Mouse (Mus musculus) embryonic facial prominence, embryonic 12.5 days (tissue): ENCODE data around the gene Ilkap. TPM values are rescaled to one million over a fixed set of nuclear protein-coding genes. Genes with fewer than 3 reads are reported as not detected.

Source experiments
- ATAC-seq: fragments of 200-750 bp; cut with Nextera tagmentation; 2 replicates; pipeline ENCODE4 v1.8.0; 2017; ENCODE audit not compliant: insufficient number of reproducible peaks, insufficient read depth, low FRiP score, low TSS enrichment
- H3K27ac ChIP-seq: fragments of 300-500 bp; sonication (generic); 2 replicates; pipeline ENCODE4 v1.5.1; 2016; ENCODE audit warnings: mild to moderate bottlenecking
- H3K27me3 ChIP-seq: fragments of 300-500 bp; sonication (generic); 2 replicates; pipeline ENCODE4 v1.6.1; 2016; ENCODE audit warnings: mild to moderate bottlenecking, moderate library complexity
- H3K36me3 ChIP-seq: fragments of 300-500 bp; sonication (generic); 2 replicates; pipeline ENCODE4 v1.6.1; 2016; ENCODE audit warnings: mild to moderate bottlenecking
- H3K4me1 ChIP-seq: fragments of 300-500 bp; sonication (generic); 2 replicates; pipeline ENCODE4 v1.6.1; 2016
- H3K4me2 ChIP-seq: fragments of 300-500 bp; sonication (generic); replicated peaks from 2 replicates; pipeline ENCODE4 v1.6.1; 2016; ENCODE audit warnings: mild to moderate bottlenecking, moderate library complexity
- H3K4me3 ChIP-seq: fragments of 300-500 bp; sonication (generic); 2 replicates; pipeline ENCODE4 v1.5.1; 2016; ENCODE audit warnings: mild to moderate bottlenecking
- H3K9ac ChIP-seq: fragments of 300-500 bp; sonication (generic); 2 replicates; pipeline ENCODE4 v1.6.1; 2016; ENCODE audit warnings: mild to moderate bottlenecking, moderate library complexity
- H3K9me3 ChIP-seq: fragments of 300-500 bp; sonication (generic); 2 replicates; pipeline ENCODE4 v1.6.1; 2016; ENCODE audit warnings: mild to moderate bottlenecking, moderate library complexity
- WGBS: fragments of 180-500 bp; shearing (Covaris S2); methylation state at CpG from one replicate; pipeline ENCODE4 v1.1.7; 2016; 5-methylcytosine and 5-hydroxymethylcytosine counted together
- polyA plus RNA-seq: library from polyadenylated mRNA; unstranded; fragments of >200 nt; fragmentation: Nextera tagmentation; extraction: Ambion mirVana; gene quantifications from 2 replicates; pipeline ENCODE4 v1.2.1, GENCODE M21; 2016

Gene Ilkap
- polyA plus RNA-seq, 1 experiment from 2014 or later = 171 TPM

GRCm38 (mm10) chr1:91413898-91414594 lies 15.4 kb upstream of the Ilkap start, which contains the start of gene Hes6:
TSS of gene Hes6 (minus strand) at chr1:91414038.
- H3K4me2 ChIP-seq = peak within 1 kb of the TSS; percentile 95
- peak; percentile 54 for ATAC-seq
- peak within 1 kb of the TSS; percentile 72 for H3K9ac ChIP-seq
- peak within 1 kb of the TSS; percentile 61 for H3K4me3 ChIP-seq
- no peaks in the 10 kb centered on the region for H3K36me3 ChIP-seq
- peak within 1 kb of the TSS; percentile 92 for H3K27ac ChIP-seq
- H3K27me3 ChIP-seq = 0 out of 2 replicates have a peak, but pooled peaks cover 5% of the 10 kb centered on the region
- H3K9me3 ChIP-seq = no peaks in the 10 kb centered on the region
- under 1% methylated on average over 29 of the region's 39 CpGs for WGBS
- H3K4me1 ChIP-seq = peaks cover 22% of the 10 kb centered on the region

DNA sequence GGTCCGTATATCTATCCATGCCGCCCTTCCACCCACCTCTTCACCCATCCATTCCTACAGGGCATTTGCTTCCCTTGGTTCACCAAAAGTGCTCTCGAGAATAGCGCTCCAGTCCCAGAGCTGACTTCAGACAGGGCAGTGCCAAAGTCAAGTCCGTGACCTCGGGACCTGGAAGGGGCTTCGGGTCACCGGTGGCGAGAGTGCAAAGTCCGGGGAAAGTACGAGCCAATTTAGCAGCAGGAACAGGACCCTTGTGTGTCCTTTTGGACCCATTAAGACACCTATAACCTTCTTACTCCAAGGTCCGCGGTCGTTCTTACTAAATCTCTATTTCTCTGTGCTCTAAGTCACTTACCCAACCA lies 14.9 kb upstream of the Ilkap start:
- Histone ChIP-seq H3K9ac (peak overlapping the region; percentile 7), H3K27me3 (0 out of 2 replicates have a peak, but pooled peaks cover 5% of the 10 kb centered on the region), H3K4me2 (peak overlapping the region; percentile 95), H3K4me1 (peaks cover 22% of the 10 kb centered on the region), H3K36me3 (no peaks in the 10 kb centered on the region), H3K4me3 (peak overlapping the region; percentile 61), H3K27ac (peak overlapping the region; percentile 92), H3K9me3 (no peaks in the 10 kb centered on the region)
- 0 out of 2 replicates have a peak, but pooled peaks have one; percentile 3 for ATAC-seq
- under 1% methylated on average over 14 of the region's 14 CpGs for WGBS

GRCm38 (mm10) chr1:91413030-91413506 lies 14.5 kb upstream of the Ilkap start:
- H3K36me3 ChIP-seq = no peaks in the 10 kb centered on the region
- peak overlapping the region; percentile 95 for H3K4me2 ChIP-seq
- WGBS = 2% methylated on average over 34 of the region's 34 CpGs
- H3K4me1 ChIP-seq = peaks cover 22% of the 10 kb centered on the region
- ATAC-seq = peak; percentile 91
- H3K27ac ChIP-seq = peak overlapping the region; percentile 92
- peak overlapping the region; percentile 72 for H3K9ac ChIP-seq
- peak overlapping the region; percentile 61 for H3K4me3 ChIP-seq
- H3K27me3 ChIP-seq = 0 out of 2 replicates have a peak, but pooled peaks cover 5% of the 10 kb centered on the region
- H3K9me3 ChIP-seq = no peaks in the 10 kb centered on the region

- peak; percentile 9; the same call in 1 of the 2 replicates for ATAC-seq
- H3K36me3 ChIP-seq = no peaks in the 10 kb centered on the region
- 0 out of 2 replicates have a peak, but pooled peaks cover 5% of the 10 kb centered on the region for H3K27me3 ChIP-seq
- 4% methylated on average over 65 of the region's 65 CpGs for WGBS
- H3K9me3 ChIP-seq = no peaks in the 10 kb centered on the region
- H3K27ac ChIP-seq = peak overlapping the region; percentile 84
- H3K4me1 ChIP-seq = peaks cover 22% of the 10 kb centered on the region
- H3K4me3 ChIP-seq = peak overlapping the region; percentile 61
- H3K9ac ChIP-seq = peak overlapping the region; percentile 72
- peak overlapping the region; percentile 95 for H3K4me2 ChIP-seq
Observed at GRCm38 (mm10) chr1:91412286-91413029, 13.8 kb upstream of the Ilkap start.

- H3K9ac ChIP-seq = peak overlapping the region; percentile 72; the same call in 1 of the 2 replicates
- peaks cover 22% of the 10 kb centered on the region for H3K4me1 ChIP-seq
- ATAC-seq = no peak
- H3K36me3 ChIP-seq = no peaks in the 10 kb centered on the region
- 0 out of 2 replicates have a peak, but pooled peaks cover 5% of the 10 kb centered on the region for H3K27me3 ChIP-seq
- H3K9me3 ChIP-seq = no peaks in the 10 kb centered on the region
- peak overlapping the region; percentile 61 for H3K4me3 ChIP-seq
- WGBS = 63% methylated on average over 8 of the region's 8 CpGs
- peak overlapping the region; percentile 95 for H3K4me2 ChIP-seq
- H3K27ac ChIP-seq = no peak overlapping the region
Observed at GRCm38 (mm10) chr1:91411631-91412285, 13.1 kb upstream of the Ilkap start.

- Histone ChIP-seq H3K4me1 (peaks cover 10% of the 10 kb centered on the region), H3K9ac (no peak overlapping the region), H3K27me3 (peaks cover 10% of the 10 kb centered on the region; the same call in 1 of the 2 replicates), H3K9me3 (no peaks in the 10 kb centered on the region), H3K27ac (no peak overlapping the region), H3K4me3 (no peak overlapping the region), H3K36me3 (no peaks in the 10 kb centered on the region), H3K4me2 (no peak overlapping the region)
- WGBS = 81% methylated on average over 4 of the region's 4 CpGs
- ATAC-seq = no peak
Observed at GRCm38 (mm10) chr1:91407819-91408218, 9.2 kb upstream of the Ilkap start.

DNA sequence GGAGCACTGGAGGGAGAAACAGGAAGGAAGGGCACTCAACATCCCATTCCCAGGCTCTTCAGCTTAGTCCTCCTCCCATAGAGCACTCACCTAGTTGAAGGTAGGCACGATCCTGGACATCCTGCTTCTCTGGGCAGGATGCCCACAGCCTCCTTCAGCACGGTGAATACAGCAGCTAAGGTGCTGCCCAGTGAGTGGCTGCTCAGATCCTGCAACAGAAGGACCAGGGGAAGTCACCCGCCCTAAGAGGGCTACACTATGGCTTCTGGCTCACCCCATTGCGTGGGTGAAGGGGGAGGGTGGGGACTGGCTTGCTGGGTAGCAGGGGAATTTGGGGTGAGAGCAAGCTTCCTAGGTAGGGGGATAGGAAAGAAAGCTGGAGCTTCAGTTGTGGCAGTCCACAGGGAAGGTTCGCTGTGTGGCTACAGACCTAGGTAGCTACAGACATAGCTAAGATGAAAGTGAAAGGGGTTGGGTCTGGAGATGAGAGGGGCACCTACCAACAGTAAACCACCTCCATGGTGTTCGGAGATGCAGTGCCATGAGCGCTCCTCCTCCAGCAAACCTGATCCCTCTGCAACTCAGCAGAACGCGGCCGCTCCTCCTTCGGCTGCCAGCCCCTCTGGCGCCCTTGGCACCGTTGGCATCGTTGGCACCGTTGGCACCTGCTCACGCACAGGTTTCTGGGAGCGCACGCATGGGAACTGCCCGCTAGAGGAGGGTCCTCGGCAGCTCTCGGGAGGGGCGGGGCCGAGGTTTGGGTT lies 7.0 kb upstream of the Ilkap start:
- Histone ChIP-seq H3K4me2 (no peak overlapping the region), H3K36me3 (no peaks in the 10 kb centered on the region), H3K27ac (no peak overlapping the region), H3K4me3 (no peak overlapping the region), H3K9me3 (no peaks in the 10 kb centered on the region), H3K4me1 (no peaks in the 10 kb centered on the region), H3K27me3 (peaks cover 4% of the 10 kb centered on the region; the same call in 1 of the 2 replicates), H3K9ac (no peak overlapping the region)
- no peak for ATAC-seq
- 61% methylated on average over 23 of the region's 23 CpGs for WGBS

DNA sequence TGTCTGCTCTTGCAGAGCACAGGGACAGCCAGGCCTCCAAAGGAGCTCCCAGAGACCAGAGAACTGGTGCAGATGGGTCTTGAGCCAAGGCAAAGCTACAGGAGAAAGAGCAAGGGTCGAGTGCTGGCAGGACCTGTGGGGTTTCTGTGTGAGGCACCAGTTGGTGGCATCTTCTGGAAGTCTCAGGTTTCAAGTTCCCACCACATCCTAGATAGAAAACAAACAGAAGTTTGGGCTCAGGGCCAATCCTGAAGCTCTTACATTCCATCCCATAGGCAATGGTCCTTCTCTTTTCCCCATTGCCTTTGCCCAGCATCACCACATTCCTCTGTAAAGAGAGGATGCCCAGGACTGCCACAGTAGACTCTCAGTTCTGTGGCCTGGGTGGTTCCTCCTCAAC lies 6.4 kb upstream of the Ilkap start:
- Histone ChIP-seq H3K9me3 (no peaks in the 10 kb centered on the region), H3K4me1 (no peaks in the 10 kb centered on the region), H3K4me3 (no peak overlapping the region), H3K36me3 (no peaks in the 10 kb centered on the region), H3K9ac (no peak overlapping the region), H3K27ac (no peak overlapping the region), H3K4me2 (no peak overlapping the region), H3K27me3 (peaks cover 4% of the 10 kb centered on the region; the same call in 1 of the 2 replicates)
- WGBS = 12% methylated on average over 1 of the region's 1 CpGs
- no peak for ATAC-seq

- 1% methylated on average over 12 of the region's 12 CpGs for WGBS
- H3K4me3 ChIP-seq = peak overlapping the region; percentile 92
- H3K27ac ChIP-seq = peak overlapping the region; percentile 90
- peaks cover 15% of the 10 kb centered on the region for H3K4me1 ChIP-seq
- H3K36me3 ChIP-seq = peaks cover 18% of the 10 kb centered on the region
- no peak for ATAC-seq
- no peaks in the 10 kb centered on the region for H3K27me3 ChIP-seq
- peak overlapping the region; percentile 94 for H3K9ac ChIP-seq
- peak overlapping the region; percentile 94 for H3K4me2 ChIP-seq
- H3K9me3 ChIP-seq = no peaks in the 10 kb centered on the region
Observed at GRCm38 (mm10) chr1:91397927-91398259, 722 bp downstream of the Ilkap start.

GRCm38 (mm10) chr1:91390369-91390768 lies 8.2 kb downstream of the Ilkap start:
- Histone ChIP-seq H3K9ac (no peak overlapping the region), H3K27me3 (no peaks in the 10 kb centered on the region), H3K4me1 (no peaks in the 10 kb centered on the region), H3K27ac (no peak overlapping the region), H3K36me3 (peaks cover 71% of the 10 kb centered on the region), H3K4me3 (no peak overlapping the region), H3K4me2 (no peak overlapping the region), H3K9me3 (no peaks in the 10 kb centered on the region)
- ATAC-seq = no peak
- 93% methylated on average over 5 of the region's 5 CpGs for WGBS

GRCm38 (mm10) chr1:91381091-91381471 lies 17.5 kb downstream of the Ilkap start:
- H3K4me1 ChIP-seq = no peaks in the 10 kb centered on the region
- H3K4me2 ChIP-seq = no peak overlapping the region
- no peaks in the 10 kb centered on the region for H3K27me3 ChIP-seq
- no peaks in the 10 kb centered on the region for H3K9me3 ChIP-seq
- no peak for ATAC-seq
- no peak overlapping the region for H3K9ac ChIP-seq
- WGBS = 91% methylated on average over 4 of the region's 4 CpGs
- peaks cover 92% of the 10 kb centered on the region for H3K36me3 ChIP-seq
- H3K27ac ChIP-seq = no peak overlapping the region
- no peak overlapping the region for H3K4me3 ChIP-seq
